In genomic region chr10:81216260-81216659, GRCm38 (mm10) we compare ENCODE assay signal across 1 mouse cellular context.
TF ChIP-seq lines count a peak whose summit lies in the region.

No protein-coding gene starts in this region.

TF ChIP-seq in MEL, 35 proteins besides CTCF, POLR2A, EP300 and RAD21 (continued from another document):
- TF ChIP-seq NRF1 (IDR thresholded peaks at IDR 0.05; ENCODE audit: insufficient read depth, low read depth, low read length, poor library complexity, severe bottlenecking) = 0 out of 2 replicates have a peak, but pooled peaks have one; percentile 20
